Mouse (Mus musculus): ENCODE measurements around the gene Vmn1r66.
"Not testable (repeated sequence)": the region's sequence is repeated elsewhere in the genome, so short reads cannot be mapped to it uniquely, and the experiment has no call there.

Gene Vmn1r66

DNA sequence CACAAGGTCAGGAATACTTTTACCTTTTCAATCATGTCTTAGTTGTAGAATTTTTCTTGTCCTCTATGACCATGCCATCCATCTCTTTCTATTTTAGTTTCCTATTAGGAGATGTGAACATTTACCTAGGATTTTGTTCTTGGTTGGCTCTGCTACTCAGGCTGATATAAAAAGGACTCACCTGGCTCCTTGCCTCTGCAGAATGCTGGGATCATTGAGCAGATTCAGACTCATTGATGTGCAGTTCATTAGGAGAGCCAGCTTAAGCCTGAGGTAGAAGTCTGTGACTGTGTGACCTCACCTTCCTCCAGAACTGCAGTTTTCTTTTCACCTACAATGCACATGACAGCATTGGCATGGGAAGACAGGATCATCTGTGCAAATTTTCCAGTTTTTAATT is at the start of gene Vmn1r66:
Gene Vmn1r66 (minus strand): TSS at position 101 of the 400 bp plus-strand sequence.
- no peak for DNase-seq (ENCODE audit: low spot score)

DNA sequence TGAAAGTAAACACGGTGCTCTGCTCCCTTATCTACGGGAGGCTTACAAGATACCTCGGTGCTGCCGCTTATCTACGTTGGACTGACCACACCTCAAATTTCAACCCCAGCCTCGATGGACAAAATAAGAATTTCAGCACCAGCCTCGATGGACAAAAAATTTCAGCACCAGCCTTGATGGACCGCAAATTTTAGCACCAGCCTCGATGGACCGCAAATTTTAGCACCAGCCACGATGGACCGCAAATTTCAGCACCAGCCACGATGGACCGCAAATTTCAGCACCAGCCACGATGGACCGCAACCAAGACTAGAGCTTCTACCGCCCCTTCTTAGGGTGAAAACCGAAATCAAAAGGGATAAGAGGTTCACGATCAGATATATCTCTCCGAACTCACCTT is 47.7 kb upstream of the Vmn1r66 start:
- DNase-seq (ENCODE audit: low spot score) = not testable (repeated sequence)

GRCm38 (mm10) chr7:10252075-10252474 is 25.7 kb downstream of the Vmn1r66 start:
- DNase-seq (ENCODE audit: low spot score) = no peak

GRCm38 (mm10) chr7:10249146-10249545 is 28.7 kb downstream of the Vmn1r66 start:
- no peak for DNase-seq (ENCODE audit: low spot score)
